Mouse (Mus musculus): ENCODE data around the gene Zfp85.
"Not testable (repeated sequence)": the region's sequence is repeated elsewhere in the genome, so short reads cannot be mapped to it uniquely, and the experiment has no call there.

The Zfp85 gene

DNA sequence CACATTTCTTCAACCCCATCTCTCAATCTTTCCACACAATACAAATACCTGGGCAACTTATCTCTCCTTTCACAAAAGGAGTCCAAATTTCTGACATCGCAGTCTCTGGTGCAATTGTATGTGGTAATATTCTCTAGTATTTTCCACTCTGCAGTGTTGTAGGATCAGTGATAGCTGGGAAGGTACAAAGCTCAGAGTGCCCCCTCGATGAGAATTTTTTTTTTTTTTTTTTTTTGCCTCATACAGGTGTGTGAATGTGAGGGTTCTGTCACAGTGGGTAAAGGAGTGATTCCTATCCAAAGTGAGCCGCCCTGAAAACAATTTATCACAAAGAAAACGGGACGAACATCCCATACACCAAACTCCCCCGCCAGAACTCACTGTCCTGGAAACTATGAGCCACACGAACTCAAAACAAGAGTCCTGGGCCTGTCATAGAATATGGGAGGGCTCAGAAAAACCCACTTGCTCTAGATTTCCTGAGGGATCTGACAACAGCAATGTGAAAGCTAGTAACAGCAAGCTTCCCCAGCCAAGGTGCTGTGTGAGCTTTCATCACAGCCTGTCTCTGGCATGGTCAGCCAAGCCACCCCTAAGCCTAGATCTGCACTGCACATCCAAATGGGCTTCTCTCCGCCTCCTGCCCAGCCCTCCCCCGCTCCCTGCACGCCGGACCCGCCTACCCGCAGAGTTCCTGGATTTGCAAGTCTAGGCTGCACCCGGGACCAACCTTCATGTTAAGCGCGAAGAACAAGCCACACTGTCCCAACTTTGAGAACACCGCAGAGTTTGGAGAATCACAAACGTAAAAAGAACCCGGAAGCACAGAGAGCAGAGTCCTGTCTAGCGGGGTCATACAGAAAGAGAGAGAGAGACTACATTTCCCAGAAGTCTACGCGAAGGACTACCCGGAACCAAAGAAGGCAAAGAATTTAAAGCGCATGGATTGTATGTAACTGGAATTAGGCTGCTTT, at the start of gene Zfp85:
Gene Zfp85 (minus strand): TSS at position 896 of the 974 bp plus-strand sequence.
- peak; percentile 98 for ATAC-seq (ENCODE audit: insufficient number of reproducible peaks, low FRiP score, low TSS enrichment)

DNA sequence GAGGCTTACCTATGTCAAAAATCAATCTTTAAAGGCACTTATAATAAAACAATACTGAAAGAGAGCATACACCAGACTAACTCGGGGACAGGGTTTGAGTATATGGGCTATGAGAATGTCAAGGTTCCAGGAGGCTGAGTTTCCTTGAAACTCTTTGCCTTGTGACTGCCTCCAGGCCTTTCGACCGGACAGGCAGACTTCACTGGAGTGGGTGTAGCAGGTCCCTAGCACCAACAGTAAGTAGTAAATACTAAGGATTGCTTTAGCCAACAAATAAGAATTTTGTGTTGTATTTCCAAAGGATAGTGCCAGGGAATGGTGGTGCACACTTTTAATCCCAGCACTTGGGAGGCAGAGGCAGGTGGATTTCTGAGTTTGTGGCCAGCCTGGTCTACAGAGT, 44.1 kb upstream of the Zfp85 start:
- ATAC-seq (ENCODE audit: insufficient number of reproducible peaks, low FRiP score, low TSS enrichment): not testable (repeated sequence)

DNA sequence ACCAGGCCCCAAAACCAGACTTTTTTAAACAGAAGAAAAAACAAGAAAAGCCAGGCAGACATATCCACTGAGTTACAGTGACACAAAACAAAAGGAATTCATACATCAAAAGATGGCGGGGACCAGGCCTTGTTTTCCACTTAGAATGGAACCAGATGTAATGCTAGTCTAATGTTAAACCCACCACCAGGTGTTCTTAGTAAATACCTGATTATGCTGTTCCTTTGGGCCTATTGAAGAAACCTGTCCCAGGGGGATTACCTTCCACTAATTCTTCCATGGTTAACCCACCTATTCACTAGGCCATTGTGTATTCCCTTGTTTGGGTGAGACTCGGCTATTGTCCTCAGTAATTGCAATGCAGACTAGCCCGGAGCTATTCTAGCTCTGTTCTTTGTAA, 43.6 kb upstream of the Zfp85 start:
- no peak for ATAC-seq (ENCODE audit: insufficient number of reproducible peaks, low FRiP score, low TSS enrichment)

DNA sequence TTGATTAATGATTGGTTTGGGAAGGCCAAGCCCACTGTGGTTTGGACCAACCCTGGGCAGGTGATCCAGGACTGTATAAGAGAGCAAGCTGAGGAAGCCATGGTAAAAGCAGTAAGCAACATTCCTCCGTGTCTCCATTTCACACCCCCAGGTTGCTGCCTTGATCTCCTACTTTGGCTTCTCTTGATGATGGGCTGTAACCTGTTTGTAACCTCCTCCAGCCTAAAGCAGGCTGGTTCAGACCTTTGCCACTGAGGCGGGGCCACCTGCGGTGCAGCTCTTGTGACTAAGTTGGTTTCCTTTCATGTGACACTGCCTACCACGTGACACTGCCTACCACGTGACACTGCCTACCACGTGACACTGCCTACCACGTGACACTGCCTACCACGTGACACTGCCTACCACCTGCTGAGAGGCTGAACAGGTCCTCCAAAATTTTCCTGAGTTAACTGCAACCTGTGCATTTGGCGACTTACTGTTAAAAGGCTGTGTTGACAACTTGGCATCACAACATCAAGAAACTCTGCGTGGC, 37.0 kb upstream of the Zfp85 start:
- ATAC-seq (ENCODE audit: insufficient number of reproducible peaks, low FRiP score, low TSS enrichment): no peak

DNA sequence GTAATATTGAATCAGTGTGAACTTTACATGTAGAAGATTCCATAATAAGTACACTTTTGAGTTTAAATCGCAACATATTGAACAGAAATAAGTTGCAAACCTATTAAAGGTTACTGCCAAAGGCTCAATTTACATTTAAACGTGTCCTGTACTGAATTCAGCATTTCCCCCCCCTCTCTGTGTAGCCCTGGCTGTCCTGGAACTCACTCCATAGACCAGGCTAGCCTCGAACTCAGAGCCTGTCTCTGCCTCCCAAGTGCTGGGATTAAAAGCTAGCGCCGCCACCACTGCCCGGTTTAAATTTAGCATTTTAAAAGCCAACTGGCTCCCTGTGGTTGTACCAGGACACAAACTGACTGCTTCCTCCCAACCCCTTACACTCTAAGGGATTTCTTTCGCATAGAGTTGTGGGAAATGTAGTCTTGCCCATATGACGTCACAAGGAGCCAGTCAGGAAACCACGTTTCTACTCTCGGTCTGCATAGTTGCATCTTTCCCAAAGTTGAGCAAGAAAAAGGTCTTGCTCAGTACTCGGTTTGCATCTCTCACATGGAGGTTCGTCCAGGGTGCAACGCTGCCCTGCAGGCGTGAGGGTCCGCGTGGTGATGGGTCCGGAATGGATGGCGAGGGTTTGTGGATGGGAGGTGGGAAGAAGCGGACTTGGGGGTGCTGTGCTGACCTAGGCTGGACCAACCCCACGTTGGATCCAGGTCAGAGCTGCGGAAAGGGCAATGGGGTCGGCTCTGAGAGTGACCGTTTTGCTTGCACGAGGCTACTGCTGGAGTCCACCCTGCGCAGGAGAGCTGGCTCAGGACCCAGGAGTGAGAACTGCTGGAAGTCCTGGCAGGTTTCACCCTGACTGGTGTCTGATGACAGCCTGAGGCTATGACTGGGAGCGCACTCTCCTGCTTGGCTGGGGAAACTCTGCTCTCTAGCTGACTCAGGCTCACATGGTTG, 24.5 kb upstream of the Zfp85 start, which contains the start of gene Zfp493:
Gene Zfp493 (plus strand): TSS at position 429 of the 957 bp plus-strand sequence.
- ATAC-seq (ENCODE audit: insufficient number of reproducible peaks, low FRiP score, low TSS enrichment): peak; percentile 99

DNA sequence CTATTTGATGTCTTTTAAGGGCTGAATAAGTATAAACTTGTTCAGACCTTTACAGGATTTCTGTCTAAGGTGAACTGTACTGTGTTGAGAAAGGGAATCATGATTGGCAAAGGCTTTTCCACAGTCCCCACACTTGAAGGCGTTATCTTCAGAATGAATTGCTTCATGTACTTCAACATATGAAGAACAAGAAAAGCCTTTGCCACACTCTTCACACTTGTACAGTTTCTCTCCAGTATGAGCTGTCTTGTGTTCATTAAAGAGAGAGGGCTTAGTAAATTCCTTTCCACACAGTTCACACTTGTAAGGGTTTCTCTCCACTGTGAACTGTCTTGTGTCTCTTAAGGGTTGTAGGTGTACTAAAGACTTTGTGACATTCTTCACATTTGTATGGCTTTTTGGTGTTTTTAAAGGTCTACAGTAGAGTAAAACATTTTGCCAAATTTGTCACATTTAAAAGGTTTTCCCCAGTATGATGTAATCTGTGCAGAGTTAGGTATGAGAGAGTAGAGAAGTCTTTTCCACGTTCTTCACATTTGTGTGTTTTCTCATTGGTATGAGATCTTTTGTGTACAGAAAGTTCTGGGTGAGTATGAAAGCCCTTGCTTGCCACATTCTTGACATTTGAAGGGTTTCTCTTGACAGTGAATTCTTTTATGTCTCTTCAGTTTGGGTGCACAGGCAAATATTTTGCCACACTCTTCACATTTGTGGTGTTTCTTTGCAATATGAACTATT, 8.2 kb upstream of the Zfp85 start:
- no peak for ATAC-seq (ENCODE audit: insufficient number of reproducible peaks, low FRiP score, low TSS enrichment)

DNA sequence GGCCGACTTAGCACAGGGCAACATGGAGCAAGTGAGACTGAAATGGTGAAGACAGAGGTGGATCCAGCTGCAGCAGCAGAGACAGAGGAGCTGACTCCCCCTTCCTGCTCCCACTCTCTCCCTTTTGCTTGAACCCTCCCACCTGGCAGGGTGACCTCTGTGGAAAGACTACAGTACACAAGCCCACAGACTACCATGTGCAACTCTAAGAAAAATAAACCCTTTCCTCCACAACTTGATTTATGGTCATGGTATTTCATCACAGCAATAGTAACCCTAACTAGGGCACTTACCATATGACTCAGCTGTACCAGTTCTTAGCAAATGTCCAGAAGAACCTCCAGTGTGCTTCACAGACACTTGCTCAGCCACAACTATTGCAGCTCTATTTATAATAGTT, 4.9 kb upstream of the Zfp85 start:
- no peak for ATAC-seq (ENCODE audit: insufficient number of reproducible peaks, low FRiP score, low TSS enrichment)

DNA sequence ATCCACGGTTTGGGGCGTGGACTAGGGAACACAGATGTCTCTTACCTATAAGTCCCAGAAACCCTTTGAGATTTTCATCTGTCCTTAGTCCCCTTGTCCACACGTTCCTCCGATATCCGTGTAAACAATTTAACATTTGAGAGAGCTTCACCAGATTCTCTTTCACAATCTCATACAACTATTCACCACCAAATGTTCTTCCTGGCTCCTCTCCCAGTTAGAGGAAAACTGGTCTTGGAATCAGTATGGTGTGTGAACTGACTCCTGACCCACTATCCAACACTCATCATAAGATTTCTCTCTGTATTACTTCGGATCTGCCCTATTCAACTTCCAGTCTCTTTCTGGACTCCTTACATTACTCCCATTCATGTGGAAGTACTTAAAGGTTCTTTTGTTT, 733 bp upstream of the Zfp85 start:
- ATAC-seq (ENCODE audit: insufficient number of reproducible peaks, low FRiP score, low TSS enrichment): no peak

DNA sequence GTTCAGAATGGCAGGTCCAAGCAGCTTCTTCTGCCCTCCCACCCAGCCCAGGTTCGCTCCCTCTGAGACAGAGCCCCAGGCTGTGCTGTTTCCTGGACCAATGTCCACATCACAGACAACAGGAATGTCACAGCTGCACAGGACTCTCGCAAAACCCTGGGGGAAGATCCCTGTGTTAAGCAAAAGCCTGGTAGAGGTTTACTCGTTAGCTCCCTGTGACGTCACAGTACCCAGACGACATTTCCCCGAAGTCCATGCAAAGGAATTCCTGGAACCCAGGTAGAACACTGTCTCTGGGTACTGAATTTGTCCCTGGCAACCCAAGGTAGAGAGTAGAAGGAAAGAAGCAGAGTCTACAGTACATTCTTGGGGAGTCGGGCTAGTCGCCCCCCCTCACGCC, 11.1 kb downstream of the Zfp85 start:
- no peak for ATAC-seq (ENCODE audit: insufficient number of reproducible peaks, low FRiP score, low TSS enrichment)

DNA sequence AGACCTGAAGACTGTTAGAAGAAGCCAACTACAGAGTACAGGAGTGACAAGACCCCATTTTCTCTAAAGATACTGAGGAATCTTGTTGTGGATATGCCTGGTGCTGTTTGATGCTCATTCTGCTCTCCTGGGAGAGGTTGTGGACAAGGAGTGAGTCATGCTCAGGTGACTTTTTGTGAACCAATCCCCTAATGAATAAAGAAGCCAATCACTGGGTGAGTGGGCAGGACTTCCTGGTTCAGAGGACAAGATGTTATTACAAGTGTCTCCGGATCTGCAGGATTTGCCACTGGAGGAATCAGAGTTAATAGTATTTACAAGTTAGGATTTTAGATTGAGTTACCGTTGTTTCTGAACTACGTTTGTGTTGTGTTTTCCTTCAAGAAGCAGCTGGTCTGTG, 12.1 kb downstream of the Zfp85 start:
- ATAC-seq (ENCODE audit: insufficient number of reproducible peaks, low FRiP score, low TSS enrichment): no peak

DNA sequence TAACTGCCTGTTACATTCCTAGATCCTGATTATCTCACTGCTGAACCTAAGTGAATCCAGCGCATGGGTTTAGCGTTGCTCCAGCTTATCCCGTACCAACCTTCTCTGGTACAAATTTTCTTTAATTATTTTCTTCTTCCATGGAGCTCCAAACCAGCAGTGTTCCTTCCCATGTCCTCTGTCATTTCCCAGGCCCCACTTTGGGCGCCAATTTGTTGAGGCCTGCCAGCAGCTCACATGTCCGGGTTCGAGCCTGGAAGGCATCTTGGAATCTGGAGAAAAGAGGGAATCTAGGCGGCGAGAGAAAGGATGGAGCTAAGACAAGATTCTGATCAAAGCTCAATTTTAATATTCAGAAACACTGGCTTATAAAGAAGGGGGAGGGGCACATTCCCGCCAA, 20.6 kb downstream of the Zfp85 start:
- ATAC-seq (ENCODE audit: insufficient number of reproducible peaks, low FRiP score, low TSS enrichment): not testable (repeated sequence)

DNA sequence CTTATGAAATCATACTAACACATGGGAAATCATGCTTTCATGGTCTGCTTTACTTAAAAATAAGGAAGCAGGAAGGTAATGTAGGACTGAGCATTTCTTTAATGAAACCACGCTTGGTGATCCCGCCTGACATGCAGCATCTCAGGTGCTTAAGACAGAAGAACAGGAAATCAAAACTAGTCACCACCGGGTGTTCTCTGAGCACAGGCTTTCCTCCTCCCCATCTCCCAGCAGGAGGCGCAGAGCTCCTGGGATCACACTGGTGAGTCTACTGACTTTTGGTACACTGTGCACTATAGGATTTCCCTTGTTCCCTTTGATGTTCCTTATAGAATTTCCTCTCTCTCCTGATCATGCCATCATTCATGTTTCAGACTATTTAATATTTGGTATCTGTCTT, 25.6 kb downstream of the Zfp85 start:
- ATAC-seq (ENCODE audit: insufficient number of reproducible peaks, low FRiP score, low TSS enrichment): peak; percentile 57; the same call in 1 of the 2 replicates

DNA sequence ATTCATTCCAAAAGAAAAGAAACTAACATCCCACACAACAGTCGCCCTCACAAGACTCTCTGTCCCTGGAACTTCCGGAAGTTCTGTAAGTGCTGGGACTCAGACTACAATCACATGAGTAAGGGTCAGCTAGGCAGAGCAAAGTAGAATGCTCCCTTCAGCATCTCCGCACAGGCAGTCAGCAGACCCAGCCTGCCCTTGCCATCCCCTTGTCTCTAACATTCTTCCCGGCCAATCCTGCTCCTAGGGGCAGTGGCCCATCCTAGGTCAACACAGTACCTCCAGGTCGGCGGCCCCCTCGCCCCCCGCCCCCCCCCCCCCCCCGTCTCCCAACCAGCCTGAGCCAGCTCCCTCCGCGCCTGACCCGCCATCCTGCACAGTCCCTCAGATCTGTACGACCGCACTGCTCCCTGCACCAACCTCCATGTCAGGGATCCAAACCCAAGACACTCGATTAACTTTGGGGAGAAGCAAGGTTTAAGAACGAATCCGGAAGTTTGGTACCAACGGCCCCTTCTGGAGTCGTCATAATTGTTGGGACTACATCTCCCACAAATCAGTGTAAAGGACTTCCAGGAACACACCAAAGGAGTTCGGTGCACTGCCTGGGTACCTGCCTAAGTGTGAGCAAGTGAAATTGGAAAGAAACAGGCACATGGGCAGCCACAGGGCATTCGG, 26.2 kb downstream of the Zfp85 start, which contains the start of gene Zfp65:
Gene Zfp65 (minus strand): TSS at position 533 of the 678 bp plus-strand sequence.
- ATAC-seq (ENCODE audit: insufficient number of reproducible peaks, low FRiP score, low TSS enrichment): peak; percentile 89

DNA sequence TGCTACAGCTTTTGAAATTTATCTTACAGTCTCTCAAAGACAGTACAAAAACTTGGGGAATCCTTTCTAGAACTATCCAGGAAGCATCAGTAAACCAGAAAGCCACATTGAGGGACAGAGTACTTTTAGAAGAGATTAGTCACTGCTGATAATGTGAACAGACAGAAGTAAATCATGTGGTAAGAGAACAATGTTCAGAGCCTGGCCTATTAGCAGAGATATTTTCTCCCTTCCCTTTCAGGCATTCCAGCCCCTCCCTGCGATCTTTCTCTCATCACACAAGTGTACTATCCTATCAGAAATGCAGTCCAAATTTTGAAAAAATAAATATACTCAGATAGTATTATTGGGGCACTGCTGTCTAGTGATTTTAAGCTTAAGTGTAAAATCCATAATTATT, 26.9 kb downstream of the Zfp85 start:
- no peak for ATAC-seq (ENCODE audit: insufficient number of reproducible peaks, low FRiP score, low TSS enrichment)

DNA sequence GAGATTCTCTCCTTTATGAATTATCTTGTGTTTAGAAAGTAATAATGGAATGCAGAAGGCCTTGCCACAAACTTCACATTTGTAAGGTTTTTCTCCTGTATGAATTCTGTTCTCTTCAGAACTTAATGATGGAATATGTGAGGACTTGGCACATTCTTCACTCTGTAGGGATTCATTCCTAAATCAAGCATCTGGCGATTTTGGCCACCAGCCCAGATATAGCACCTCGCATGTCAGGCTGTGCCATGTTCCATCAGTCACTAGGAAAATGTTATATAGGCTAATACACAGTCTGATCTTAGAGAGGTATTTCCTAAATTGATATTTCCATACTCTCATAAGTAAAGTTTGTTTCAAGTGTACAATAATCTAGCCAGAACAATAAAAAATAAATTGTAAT, 29.7 kb downstream of the Zfp85 start:
- not testable (repeated sequence) for ATAC-seq (ENCODE audit: insufficient number of reproducible peaks, low FRiP score, low TSS enrichment)

DNA sequence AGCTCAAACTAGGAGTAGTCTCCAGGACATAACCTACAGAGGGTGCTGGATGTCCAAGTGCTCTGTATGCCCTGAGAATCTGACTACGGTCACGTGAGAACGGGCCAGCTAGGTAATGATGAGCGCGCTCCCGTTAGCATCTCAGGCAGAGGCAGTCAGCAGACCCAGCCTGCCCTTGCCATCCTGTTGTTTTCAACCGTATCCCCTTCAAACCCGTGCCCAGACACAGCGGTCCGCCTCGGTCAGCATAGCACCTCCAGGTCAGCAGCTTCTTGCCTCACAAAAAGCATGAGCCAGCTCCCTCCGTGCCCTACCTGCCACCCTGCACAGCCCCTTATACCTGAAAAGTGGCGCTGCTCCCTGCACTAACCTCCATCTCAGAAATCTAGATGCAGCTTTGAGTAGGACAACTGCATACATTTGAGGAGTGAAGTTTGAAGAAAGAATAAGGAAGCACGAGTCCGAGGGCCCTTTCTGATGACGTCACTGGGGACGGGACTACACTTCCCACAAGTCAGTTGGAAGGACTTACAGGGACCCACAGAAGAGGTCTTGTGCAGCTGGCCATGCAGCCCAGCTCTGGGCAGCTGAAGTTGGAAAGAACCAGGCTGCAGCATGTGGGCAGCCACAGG, 31.1 kb downstream of the Zfp85 start:
- peak; percentile 94 for ATAC-seq (ENCODE audit: insufficient number of reproducible peaks, low FRiP score, low TSS enrichment)
